Mouse (Mus musculus) left cerebral cortex, adult 2 months (tissue): Measurements from ENCODE around the gene Wscd2. TPM values are rescaled to one million over a fixed set of nuclear protein-coding genes. Genes with fewer than 3 reads are reported as not detected.

ENCODE experiments used
- DNase-seq, 2 experiments: peaks; one replicate each; pipeline ENCODE4 v3.0.0; 2021 to 2022; ENCODE audit warnings: low spot score in 2 of 2, mixed read lengths in 1 of 2; ENCODE audit errors: extremely low spot score in 1 of 2
- H3K27ac ChIP-seq: fragments of 200-600 bp; 2 replicates; pipeline ENCODE4 v1.8.1; 2022
- H3K4me3 ChIP-seq: fragments of 200-600 bp; 2 replicates; pipeline ENCODE4 v1.8.1; 2022
- CTCF ChIP-seq: fragments of 200-600 bp; IDR thresholded peaks from 2 replicates; pipeline ENCODE4 v1.8.1; 2022; ENCODE audit warnings: antibody characterized with exemption, mild to moderate bottlenecking, moderate library complexity
- intact Hi-C: fragments of 180-260 bp; cut with DNase I; formaldehyde crosslinking; loops from one replicate; pipeline ENCODE4 v1.15.1; 2025
- total RNA-seq, 2 experiments: library from RNA; stranded (reverse); gene quantifications; 2 replicates each; pipeline ENCODE4 v1.2.3; 2021

Gene Wscd2
- total RNA-seq, 2 experiments from 2014 or later: 54.5 to 65.7 TPM

DNA sequence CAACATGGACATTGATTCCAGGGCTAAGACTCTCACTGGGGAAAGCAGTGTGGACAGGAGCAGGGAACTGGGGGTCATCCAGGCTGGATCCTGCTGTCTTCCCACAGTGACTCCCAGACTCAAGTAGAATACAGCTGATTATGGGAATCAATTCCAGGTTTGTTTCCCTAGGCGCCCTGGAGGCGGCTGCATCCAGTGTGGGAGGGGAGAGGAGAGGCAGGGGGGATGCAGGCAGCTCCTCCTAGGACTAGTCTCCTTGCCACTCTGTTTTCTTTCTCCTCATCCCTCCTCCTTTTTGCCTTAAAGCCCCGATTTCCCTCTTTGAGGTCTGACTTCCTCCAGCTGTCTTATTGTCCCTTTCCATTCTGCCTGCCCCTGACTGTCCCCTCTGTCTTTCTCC is 101.0 kb downstream of the Wscd2 start:
- H3K4me3 ChIP-seq: no peak overlapping the region
- intact Hi-C loops: loop anchor here (2.0 to 5.0 kb wide), 3 partner anchors 50 to 99 kb away; partner anchors contain the start of gene Wscd2
- no peak for DNase-seq
- TF ChIP-seq CTCF: no peak
- H3K27ac ChIP-seq: peak overlapping the region; percentile 93

GRCm38 (mm10) chr5:113591751-113592230 is 101.7 kb downstream of the Wscd2 start:
- intact Hi-C loops: loop anchor here (2.0 to 5.0 kb wide), 3 partner anchors 49 to 99 kb away; partner anchors contain the start of gene Wscd2
- peak; percentile 71 to 80 for DNase-seq
- no peak for TF ChIP-seq CTCF
- Histone ChIP-seq H3K27ac (peak overlapping the region; percentile 93), H3K4me3 (no peak overlapping the region)

GRCm38 (mm10) chr5:113593911-113594705 is 104.0 kb downstream of the Wscd2 start:
- intact Hi-C loops: loop anchor here (1.0 to 5.0 kb wide), 3 partner anchors 83 to 122 kb away; partner anchors contain the start of gene Wscd2
- H3K27ac ChIP-seq: peak overlapping the region; percentile 70
- no peak for TF ChIP-seq CTCF
- peak; percentile 60 for DNase-seq
- H3K4me3 ChIP-seq: no peak overlapping the region

- intact Hi-C loops: no loop called here
- no peak for DNase-seq
- TF ChIP-seq CTCF: no peak
- Histone ChIP-seq H3K27ac (no peak overlapping the region), H3K4me3 (no peak overlapping the region)
Measured at GRCm38 (mm10) chr5:113596252-113596651, 106.1 kb downstream of the Wscd2 start.

- intact Hi-C loops: no loop called here
- no peak overlapping the region for H3K4me3 ChIP-seq
- no peak overlapping the region for H3K27ac ChIP-seq
- no peak for TF ChIP-seq CTCF
- no peak for DNase-seq
Measured at GRCm38 (mm10) chr5:113596780-113597353, 106.7 kb downstream of the Wscd2 start.

DNA sequence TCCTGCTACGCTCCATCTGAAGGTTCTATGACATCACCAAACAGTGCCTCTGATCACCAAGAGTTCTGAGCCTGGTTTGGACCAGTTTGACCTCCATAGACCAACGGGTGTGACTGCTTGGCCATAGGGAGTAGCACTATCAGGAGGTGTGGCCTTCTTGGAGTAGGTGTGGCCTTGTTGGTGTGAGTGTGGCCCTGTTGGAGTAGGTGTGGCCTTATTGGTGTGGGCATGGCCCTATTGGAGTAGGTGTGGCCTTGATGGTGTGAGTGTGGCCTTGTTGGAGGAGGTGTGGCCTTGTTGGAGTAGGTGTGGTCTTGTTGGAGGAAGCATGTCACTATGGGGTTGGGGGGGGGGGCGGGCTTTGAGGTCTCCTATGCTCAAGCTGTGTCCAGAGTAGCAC is 110.0 kb downstream of the Wscd2 start:
- H3K27ac ChIP-seq: no peak overlapping the region

GRCm38 (mm10) chr5:113600803-113601202 is 110.7 kb downstream of the Wscd2 start:
- no peak overlapping the region for H3K27ac ChIP-seq

More for the DNA sequence above, 110.0 kb downstream of the Wscd2 start:
- DNase-seq: no peak
- no peak overlapping the region for H3K4me3 ChIP-seq
- intact Hi-C loops: no loop called here
- TF ChIP-seq CTCF: no peak

DNA sequence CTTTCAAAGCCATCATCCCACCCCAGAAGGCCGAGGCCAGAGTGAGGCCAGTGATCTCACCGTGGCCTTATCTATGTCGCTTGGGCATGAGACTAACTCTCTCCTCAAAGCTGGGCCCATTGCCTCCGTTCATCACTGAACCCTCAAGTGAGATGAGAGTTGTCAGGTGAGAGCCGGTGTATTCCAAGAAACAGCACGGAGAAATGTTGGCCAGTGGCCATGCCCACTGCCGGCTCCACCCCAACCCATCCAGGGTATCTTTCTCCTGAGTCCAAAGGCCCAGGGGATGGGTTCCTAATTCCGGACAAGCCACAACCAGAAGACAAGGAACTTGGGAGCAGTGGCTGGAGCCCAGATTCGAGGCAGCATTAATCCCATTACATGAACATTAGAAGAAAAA is 113.3 kb downstream of the Wscd2 start:
- no peak for DNase-seq
- Histone ChIP-seq H3K4me3 (no peak overlapping the region), H3K27ac (no peak overlapping the region)
- intact Hi-C loops: no loop called here
- TF ChIP-seq CTCF: no peak

More at GRCm38 (mm10) chr5:113600803-113601202, 110.7 kb downstream of the Wscd2 start:
- TF ChIP-seq CTCF: no peak
- H3K4me3 ChIP-seq: no peak overlapping the region
- no peak for DNase-seq
- intact Hi-C loops: no loop called here

DNA sequence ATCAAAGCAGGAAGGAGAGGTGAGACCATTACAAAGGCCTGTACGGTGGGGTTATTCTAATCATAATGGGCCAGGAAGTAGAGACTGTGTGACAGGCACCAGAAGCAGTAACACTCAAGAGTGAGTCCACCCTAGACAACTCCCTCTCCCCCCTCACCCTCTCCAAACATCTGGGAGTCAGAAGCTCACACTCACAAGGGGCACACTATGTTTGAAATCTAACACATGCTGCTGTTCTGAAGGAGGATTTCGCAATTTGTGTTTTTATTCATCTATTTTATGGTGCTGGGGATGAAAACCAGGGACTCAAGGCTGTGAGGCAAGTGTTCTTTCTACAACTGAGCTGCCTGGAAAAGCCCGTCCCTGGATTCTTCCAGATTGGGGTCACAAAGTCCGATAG is 114.6 kb downstream of the Wscd2 start:
- DNase-seq: no peak
- TF ChIP-seq CTCF: no peak
- intact Hi-C loops: no loop called here
- no peak overlapping the region for H3K4me3 ChIP-seq
- H3K27ac ChIP-seq: no peak overlapping the region

GRCm38 (mm10) chr5:113606121-113606520 is 116.0 kb downstream of the Wscd2 start:
- no peak for TF ChIP-seq CTCF
- Histone ChIP-seq H3K4me3 (no peak overlapping the region), H3K27ac (no peak overlapping the region)
- no peak for DNase-seq
- intact Hi-C loops: no loop called here

- DNase-seq: no peak
- Histone ChIP-seq H3K4me3 (no peak overlapping the region), H3K27ac (peak overlapping the region; percentile 10; the same call in 1 of the 2 replicates)
- no peak; the same call in 1 of the 2 replicates for TF ChIP-seq CTCF
- intact Hi-C loops: no loop called here
Measured at GRCm38 (mm10) chr5:113606961-113607785, 117.0 kb downstream of the Wscd2 start.

DNA sequence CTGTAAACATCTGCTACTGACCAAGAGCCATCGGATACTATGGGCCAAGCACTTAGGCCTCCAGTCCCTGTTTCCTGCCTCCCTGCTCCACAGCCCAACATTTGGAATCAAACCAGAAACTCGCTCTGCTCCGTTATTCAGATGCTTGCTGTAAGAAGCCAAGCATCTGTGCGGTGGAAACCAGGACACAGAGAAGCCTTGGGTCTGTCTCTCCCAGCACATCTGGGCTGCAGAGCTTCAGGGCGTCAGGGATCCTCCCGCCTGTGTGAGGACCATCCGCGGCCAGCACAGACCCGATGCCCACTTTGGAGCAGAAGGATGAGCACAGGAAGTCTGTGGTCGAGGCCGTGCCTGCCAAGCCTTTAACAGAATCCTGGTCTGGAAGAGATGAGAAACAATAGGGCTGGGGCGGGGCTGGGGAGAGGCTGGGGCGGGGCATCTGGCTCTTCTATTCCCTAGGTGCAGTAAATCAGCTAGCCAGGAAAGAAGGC is 117.9 kb downstream of the Wscd2 start:
- Histone ChIP-seq H3K4me3 (no peak overlapping the region), H3K27ac (peak overlapping the region; percentile 26; the same call in 1 of the 2 replicates)
- no peak for DNase-seq
- intact Hi-C loops: no loop called here
- no peak for TF ChIP-seq CTCF
